Mouse (Mus musculus) liver, embryonic 18 days (tissue): Measurements from ENCODE around the gene Dnm1l. TPM values are rescaled to one million over a fixed set of nuclear protein-coding genes. Genes with fewer than 3 reads are reported as not detected.

Experiments used
- polyA plus RNA-seq: library from polyadenylated mRNA; depleted of rRNA; stranded (reverse); fragments of >200 nt; gene quantifications from 2 replicates; pipeline ENCODE4 v1.2.3, GENCODE M21; 2012; rRNA removed

Dnm1l gene
- 14.0 and 14.7 TPM in 2 replicates for polyA plus RNA-seq

GRCm38 (mm10) chr16:16358481-16359100 is at the start of gene Dnm1l:
TSS of gene Dnm1l (minus strand) at chr16:16358959.

GRCm38 (mm10) chr16:16302369-16303137 is 56.2 kb downstream of the Dnm1l start, which contains the start of gene Yars2:
TSS of gene Yars2 (plus strand) at chr16:16302965.

Other genes starting within 250 kb of the Dnm1l start
- gene Pkp2, start 145.6 kb downstream of the Dnm1l start, polyA plus RNA-seq = 15.6 and 16.4 TPM in 2 replicates
- gene Yars2, start 56.0 kb downstream of the Dnm1l start, polyA plus RNA-seq = 15.9 and 16.0 TPM in 2 replicates
- 1.6 and 1.7 TPM in 2 replicates for gene Fgd4, start 241.6 kb upstream of the Dnm1l start, polyA plus RNA-seq